Mouse (Mus musculus) midbrain, embryonic 15.5 days (tissue): ENCODE results near the gene Xbp1. TPM values are rescaled to one million over a fixed set of nuclear protein-coding genes. Genes with fewer than 3 reads are reported as not detected.
"Not testable (repeated sequence)": the region's sequence is repeated elsewhere in the genome, so short reads cannot be mapped to it uniquely, and the experiment has no call there.

ENCODE experiments used
- ATAC-seq: fragments of 200-750 bp; cut with Nextera tagmentation; replicated peaks from 2 replicates; pipeline ENCODE4 v1.8.0; 2017; ENCODE audit warnings: moderate TSS enrichment
- H3K27ac ChIP-seq: fragments of 300-500 bp; sonication (generic); 2 replicates; pipeline ENCODE4 v1.5.1; 2015; ENCODE audit warnings: mild to moderate bottlenecking, inconsistent platforms
- H3K27me3 ChIP-seq: fragments of 300-500 bp; sonication (generic); replicated peaks from 2 replicates; pipeline ENCODE4 v1.6.1; 2015; ENCODE audit warnings: inconsistent platforms
- H3K36me3 ChIP-seq: fragments of 300-500 bp; sonication (generic); replicated peaks from 2 replicates; pipeline ENCODE4 v1.6.1; 2015; ENCODE audit warnings: inconsistent platforms
- H3K4me1 ChIP-seq: fragments of 300-500 bp; sonication (generic); 2 replicates; pipeline ENCODE4 v1.6.1; 2015; ENCODE audit warnings: inconsistent platforms
- H3K4me2 ChIP-seq: fragments of 300-500 bp; sonication (generic); 2 replicates; pipeline ENCODE4 v1.6.1; 2015; ENCODE audit warnings: inconsistent platforms, mild to moderate bottlenecking, moderate library complexity
- H3K4me3 ChIP-seq: fragments of 300-500 bp; sonication (generic); 2 replicates; pipeline ENCODE4 v1.5.1; 2015; ENCODE audit warnings: mild to moderate bottlenecking, inconsistent platforms
- H3K9ac ChIP-seq: fragments of 300-500 bp; sonication (generic); 2 replicates; pipeline ENCODE4 v1.6.1; 2015; ENCODE audit warnings: mild to moderate bottlenecking, inconsistent platforms
- H3K9me3 ChIP-seq: fragments of 300-500 bp; sonication (generic); 2 replicates; pipeline ENCODE4 v1.6.1; 2016; ENCODE audit warnings: inconsistent platforms
- WGBS: fragments of 180-500 bp; shearing (Covaris S2); methylation state at CpG from one replicate; pipeline ENCODE4 v1.1.7; 2015; ENCODE audit warnings: mixed read lengths; 5-methylcytosine and 5-hydroxymethylcytosine counted together
- polyA plus RNA-seq: library from polyadenylated mRNA; unstranded; fragments of >200 nt; fragmentation: Nextera tagmentation; extraction: Ambion mirVana; gene quantifications from 2 replicates; pipeline ENCODE4 v1.2.1, GENCODE M21; 2015

Xbp1 gene
- polyA plus RNA-seq, 1 experiment from 2014 or later: 152 TPM

- no peak for ATAC-seq
- H3K27me3 ChIP-seq: no peaks in the 10 kb centered on the region
- no peaks in the 10 kb centered on the region for H3K9me3 ChIP-seq
- H3K4me1 ChIP-seq: peaks cover 27% of the 10 kb centered on the region
- H3K27ac ChIP-seq: no peak overlapping the region
- no peak overlapping the region for H3K9ac ChIP-seq
- peaks cover 32% of the 10 kb centered on the region for H3K36me3 ChIP-seq
- 91% methylated on average over 11 of the region's 11 CpGs for WGBS
- peak overlapping the region; percentile 72; the same call in 1 of the 2 replicates for H3K4me2 ChIP-seq
- no peak overlapping the region for H3K4me3 ChIP-seq
Observed at GRCm38 (mm10) chr11:5522798-5523415, 2.4 kb downstream of the Xbp1 start.

GRCm38 (mm10) chr11:5525418-5525817, 5.0 kb downstream of the Xbp1 start:
- Histone ChIP-seq H3K9ac (no peak overlapping the region), H3K27me3 (no peaks in the 10 kb centered on the region), H3K4me3 (no peak overlapping the region), H3K9me3 (no peaks in the 10 kb centered on the region), H3K4me2 (no peak overlapping the region), H3K27ac (no peak overlapping the region), H3K36me3 (peaks cover 37% of the 10 kb centered on the region), H3K4me1 (peaks cover 27% of the 10 kb centered on the region)
- ATAC-seq: no peak
- WGBS: 87% methylated on average over 4 of the region's 4 CpGs

GRCm38 (mm10) chr11:5526573-5527439, 6.3 kb downstream of the Xbp1 start:
- no peak overlapping the region for H3K4me2 ChIP-seq
- WGBS: 95% methylated on average over 7 of the region's 7 CpGs
- H3K27ac ChIP-seq: no peak overlapping the region
- ATAC-seq: no peak
- no peaks in the 10 kb centered on the region for H3K9me3 ChIP-seq
- H3K9ac ChIP-seq: no peak overlapping the region
- H3K4me3 ChIP-seq: no peak overlapping the region
- peaks cover 48% of the 10 kb centered on the region for H3K36me3 ChIP-seq
- peaks cover 25% of the 10 kb centered on the region for H3K4me1 ChIP-seq
- H3K27me3 ChIP-seq: no peaks in the 10 kb centered on the region

- WGBS: 83% methylated on average over 5 of the region's 5 CpGs
- no peaks in the 10 kb centered on the region for H3K27me3 ChIP-seq
- peaks cover 13% of the 10 kb centered on the region for H3K4me1 ChIP-seq
- H3K27ac ChIP-seq: no peak overlapping the region
- H3K36me3 ChIP-seq: peaks cover 49% of the 10 kb centered on the region
- no peak for ATAC-seq
- H3K4me2 ChIP-seq: no peak overlapping the region
- H3K9ac ChIP-seq: no peak overlapping the region
- no peak overlapping the region for H3K4me3 ChIP-seq
- no peaks in the 10 kb centered on the region for H3K9me3 ChIP-seq
Observed at GRCm38 (mm10) chr11:5527865-5528523, 7.5 kb downstream of the Xbp1 start.

GRCm38 (mm10) chr11:5528841-5529240, 8.4 kb downstream of the Xbp1 start:
- H3K4me2 ChIP-seq: no peak overlapping the region

GRCm38 (mm10) chr11:5530172-5530571, 9.7 kb downstream of the Xbp1 start:
- H3K27me3 ChIP-seq: no peaks in the 10 kb centered on the region
- H3K27ac ChIP-seq: no peak overlapping the region
- H3K36me3 ChIP-seq: peaks cover 45% of the 10 kb centered on the region
- ATAC-seq: no peak
- WGBS: 81% methylated on average over 5 of the region's 5 CpGs
- no peaks in the 10 kb centered on the region for H3K9me3 ChIP-seq
- no peak overlapping the region for H3K4me2 ChIP-seq
- no peak overlapping the region for H3K9ac ChIP-seq
- no peaks in the 10 kb centered on the region for H3K4me1 ChIP-seq
- H3K4me3 ChIP-seq: no peak overlapping the region

More at GRCm38 (mm10) chr11:5528841-5529240, 8.4 kb downstream of the Xbp1 start:
- Histone ChIP-seq H3K27me3 (no peaks in the 10 kb centered on the region), H3K4me1 (peaks cover 5% of the 10 kb centered on the region), H3K27ac (no peak overlapping the region), H3K9me3 (no peaks in the 10 kb centered on the region), H3K9ac (no peak overlapping the region), H3K4me3 (no peak overlapping the region), H3K36me3 (peaks cover 49% of the 10 kb centered on the region)
- WGBS: 71% methylated on average over 5 of the region's 5 CpGs
- no peak for ATAC-seq

GRCm38 (mm10) chr11:5530717-5531116, 10.3 kb downstream of the Xbp1 start:
- Histone ChIP-seq H3K36me3 (peaks cover 40% of the 10 kb centered on the region), H3K4me2 (no peak overlapping the region), H3K27me3 (no peaks in the 10 kb centered on the region), H3K27ac (no peak overlapping the region), H3K4me1 (no peaks in the 10 kb centered on the region), H3K4me3 (no peak overlapping the region), H3K9ac (no peak overlapping the region), H3K9me3 (no peaks in the 10 kb centered on the region)
- no peak for ATAC-seq
- 74% methylated on average over 6 of the region's 6 CpGs for WGBS

GRCm38 (mm10) chr11:5533108-5533507, 12.6 kb downstream of the Xbp1 start:
- Histone ChIP-seq H3K36me3 (peaks cover 36% of the 10 kb centered on the region), H3K4me1 (no peaks in the 10 kb centered on the region), H3K27me3 (no peaks in the 10 kb centered on the region), H3K4me2 (no peak overlapping the region), H3K27ac (no peak overlapping the region), H3K9ac (no peak overlapping the region), H3K4me3 (no peak overlapping the region), H3K9me3 (no peaks in the 10 kb centered on the region)
- ATAC-seq: no peak
- WGBS: 84% methylated on average over 5 of the region's 5 CpGs

GRCm38 (mm10) chr11:5537454-5537853, 17.0 kb downstream of the Xbp1 start:
- H3K27ac ChIP-seq, H3K4me2 ChIP-seq, H3K27me3 ChIP-seq, H3K4me3 ChIP-seq, H3K9ac ChIP-seq, H3K9me3 ChIP-seq, ATAC-seq: not testable (repeated sequence)
- Histone ChIP-seq H3K4me1 (peaks cover 19% of the 10 kb centered on the region), H3K36me3 (peaks cover 23% of the 10 kb centered on the region)
- WGBS: 93% methylated on average over 4 of the region's 4 CpGs

- H3K4me1 ChIP-seq: peaks cover 19% of the 10 kb centered on the region
- H3K9me3 ChIP-seq: no peaks in the 10 kb centered on the region
- H3K9ac ChIP-seq: peak overlapping the region; percentile 51; the same call in 1 of the 2 replicates
- WGBS: 26% methylated on average over 4 of the region's 4 CpGs
- peak overlapping the region; percentile 77 for H3K4me2 ChIP-seq
- H3K27me3 ChIP-seq: no peaks in the 10 kb centered on the region
- 0 out of 2 replicates have a peak, but pooled peaks cover 3% of the 10 kb centered on the region for H3K36me3 ChIP-seq
- H3K4me3 ChIP-seq: peak overlapping the region; percentile 56
- no peak for ATAC-seq
- no peak overlapping the region for H3K27ac ChIP-seq
Observed at GRCm38 (mm10) chr11:5540331-5540730, 19.9 kb downstream of the Xbp1 start.

GRCm38 (mm10) chr11:5541230-5541798, 20.9 kb downstream of the Xbp1 start:
- H3K27me3 ChIP-seq: no peaks in the 10 kb centered on the region
- H3K4me3 ChIP-seq: peak overlapping the region; percentile 56
- ATAC-seq: peak; percentile 17; the same call in 1 of the 2 replicates
- peak overlapping the region; percentile 76 for H3K27ac ChIP-seq
- H3K9ac ChIP-seq: peak overlapping the region; percentile 51
- H3K4me2 ChIP-seq: peak overlapping the region; percentile 77
- 2% methylated on average over 28 of the region's 28 CpGs for WGBS
- H3K4me1 ChIP-seq: peaks cover 19% of the 10 kb centered on the region
- 0 out of 2 replicates have a peak, but pooled peaks cover 3% of the 10 kb centered on the region for H3K36me3 ChIP-seq
- H3K9me3 ChIP-seq: no peaks in the 10 kb centered on the region
